Mouse (Mus musculus) liver, embryonic 11.5 days (tissue): ENCODE data around the gene Crip3. TPM values are rescaled to one million over a fixed set of nuclear protein-coding genes. Genes with fewer than 3 reads are reported as not detected.

ENCODE experiments used
- ATAC-seq: fragments of 200-750 bp; cut with Nextera tagmentation; replicated peaks from 2 replicates; pipeline ENCODE4 v1.8.0; 2017; ENCODE audit warnings: moderate number of reproducible peaks, mild to moderate bottlenecking, moderate TSS enrichment, moderate library complexity; ENCODE audit not compliant: low FRiP score
- DNase-seq: peaks from one replicate; pipeline ENCODE4 v3.0.0-alpha.2; 2017; ENCODE audit warnings: low spot score
- H3K27ac ChIP-seq: fragments of 300-500 bp; sonication (generic); 2 replicates; pipeline ENCODE4 v1.5.1; 2014; ENCODE audit warnings: mild to moderate bottlenecking, low read depth, low read length, control low read depth
- H3K27me3 ChIP-seq: fragments of 300-500 bp; sonication (generic); replicated peaks from 2 replicates; pipeline ENCODE4 v1.6.1; 2014; ENCODE audit warnings: low read length, mixed read lengths; ENCODE audit not compliant: control insufficient read depth, insufficient read depth
- H3K36me3 ChIP-seq: fragments of 300-500 bp; sonication (generic); 2 replicates; pipeline ENCODE4 v1.6.1; 2014; ENCODE audit warnings: mild to moderate bottlenecking, low read length, moderate library complexity, mixed read lengths; ENCODE audit not compliant: control insufficient read depth, insufficient read depth
- H3K4me1 ChIP-seq: fragments of 300-500 bp; sonication (generic); replicated peaks from 2 replicates; pipeline ENCODE4 v1.6.1; 2014; ENCODE audit warnings: low read length, mixed read lengths; ENCODE audit not compliant: control insufficient read depth, insufficient read depth
- H3K4me2 ChIP-seq: fragments of 300-500 bp; sonication (generic); 2 replicates; pipeline ENCODE4 v1.6.1; 2014; ENCODE audit warnings: mild to moderate bottlenecking, control low read depth, moderate library complexity
- H3K4me3 ChIP-seq: fragments of 300-500 bp; sonication (generic); 2 replicates; pipeline ENCODE4 v1.5.1; 2014; ENCODE audit warnings: low read depth, low read length, control low read depth
- H3K9ac ChIP-seq: fragments of 300-500 bp; sonication (generic); 2 replicates; pipeline ENCODE4 v1.6.1; 2014; ENCODE audit warnings: low read depth, low read length, control low read depth
- H3K9me3 ChIP-seq: fragments of 300-500 bp; sonication (generic); 2 replicates; pipeline ENCODE4 v1.6.1; 2016; ENCODE audit warnings: low read length, inconsistent platforms, mixed read lengths; ENCODE audit not compliant: control insufficient read depth
- WGBS: fragments of 180-500 bp; shearing (Covaris S2); extraction: QIAGEN DNeasy Blood & Tissue Kit; methylation state at CpG from one replicate; pipeline ENCODE4 v1.1.7; 2014; 5-methylcytosine and 5-hydroxymethylcytosine counted together
- polyA plus RNA-seq: library from polyadenylated mRNA; unstranded; fragments of >200 nt; fragmentation: Nextera tagmentation; extraction: Ambion mirVana; gene quantifications from 2 replicates; pipeline ENCODE4 v1.2.1, GENCODE M21; 2014

Gene Crip3
- polyA plus RNA-seq, 1 experiment from 2014 or later, result 0.38 TPM

- H3K4me3 ChIP-seq, result peak overlapping the region; percentile 27
- no peak overlapping the region for H3K9ac ChIP-seq
- H3K9me3 ChIP-seq, result no peaks in the 10 kb centered on the region
- peaks cover 3% of the 10 kb centered on the region; the same call in 1 of the 2 replicates for H3K4me1 ChIP-seq
- no peak for ATAC-seq
- no peak overlapping the region for H3K27ac ChIP-seq
- no peaks in the 10 kb centered on the region for H3K36me3 ChIP-seq
- WGBS, result 12% methylated on average over 8 of the region's 8 CpGs
- H3K4me2 ChIP-seq, result peak overlapping the region; percentile 65
- H3K27me3 ChIP-seq, result peaks cover 50% of the 10 kb centered on the region
- no peak for DNase-seq
Measured at GRCm38 (mm10) chr17:46461347-46461746, 32.6 kb downstream of the Crip3 start.

GRCm38 (mm10) chr17:46462226-46462625, 33.5 kb downstream of the Crip3 start:
- Histone ChIP-seq H3K27me3 (peaks cover 43% of the 10 kb centered on the region), H3K4me3 (no peak overlapping the region), H3K27ac (no peak overlapping the region), H3K4me1 (peaks cover 3% of the 10 kb centered on the region; the same call in 1 of the 2 replicates), H3K9me3 (no peaks in the 10 kb centered on the region), H3K36me3 (no peaks in the 10 kb centered on the region), H3K9ac (no peak overlapping the region), H3K4me2 (no peak overlapping the region)
- ATAC-seq, result no peak
- 61% methylated on average over 5 of the region's 5 CpGs for WGBS
- no peak for DNase-seq

DNA sequence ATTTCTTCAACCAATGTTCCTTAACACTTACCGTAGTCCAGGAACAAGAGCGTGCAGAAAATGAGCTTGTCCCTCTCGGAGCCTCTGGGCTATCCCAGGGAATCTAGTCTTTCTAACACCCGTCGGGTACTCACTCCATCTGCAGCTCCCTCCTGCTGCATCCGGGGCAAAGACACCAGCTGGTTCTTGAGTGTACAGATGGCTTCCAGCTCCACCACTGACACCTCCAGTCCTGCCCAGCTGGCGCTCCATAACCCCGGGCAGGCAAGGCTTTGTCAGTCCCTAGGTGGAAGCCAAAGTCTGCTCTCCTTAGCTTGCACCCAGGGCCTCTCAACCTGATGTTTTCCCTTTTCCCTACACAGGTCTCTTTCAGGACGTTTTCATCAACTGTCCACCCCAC, 39.1 kb downstream of the Crip3 start:
- Histone ChIP-seq H3K4me1 (peaks cover 3% of the 10 kb centered on the region; the same call in 1 of the 2 replicates), H3K4me3 (no peak overlapping the region), H3K27me3 (no peaks in the 10 kb centered on the region; the same call in 1 of the 2 replicates), H3K4me2 (no peak overlapping the region), H3K9ac (no peak overlapping the region), H3K27ac (no peak overlapping the region), H3K36me3 (no peaks in the 10 kb centered on the region), H3K9me3 (no peaks in the 10 kb centered on the region)
- DNase-seq (no peak), ATAC-seq (no peak)
- 75% methylated on average over 9 of the region's 9 CpGs for WGBS

GRCm38 (mm10) chr17:46476601-46477000, 47.9 kb downstream of the Crip3 start:
- H3K9ac ChIP-seq, result no peak overlapping the region
- no peak overlapping the region for H3K4me3 ChIP-seq
- H3K27me3 ChIP-seq, result peaks cover 9% of the 10 kb centered on the region
- no peak for ATAC-seq
- no peak overlapping the region for H3K27ac ChIP-seq
- no peak for DNase-seq
- no peak overlapping the region for H3K4me2 ChIP-seq
- 70% methylated on average over 8 of the region's 8 CpGs for WGBS
- H3K36me3 ChIP-seq, result no peaks in the 10 kb centered on the region
- no peaks in the 10 kb centered on the region for H3K4me1 ChIP-seq
- H3K9me3 ChIP-seq, result no peaks in the 10 kb centered on the region

GRCm38 (mm10) chr17:46477286-46477685, 48.6 kb downstream of the Crip3 start:
- no peaks in the 10 kb centered on the region for H3K4me1 ChIP-seq
- no peak overlapping the region for H3K4me3 ChIP-seq
- 88% methylated on average over 15 of the region's 15 CpGs for WGBS
- H3K36me3 ChIP-seq, result no peaks in the 10 kb centered on the region
- H3K9ac ChIP-seq, result no peak overlapping the region
- peaks cover 14% of the 10 kb centered on the region for H3K27me3 ChIP-seq
- no peaks in the 10 kb centered on the region for H3K9me3 ChIP-seq
- DNase-seq, result no peak
- H3K27ac ChIP-seq, result no peak overlapping the region
- no peak for ATAC-seq
- H3K4me2 ChIP-seq, result no peak overlapping the region

Other genes starting within 250 kb of the Crip3 start
- 20.9 and 22.3 TPM in 2 replicates for gene Polh, start 226.3 kb upstream of the Crip3 start, polyA plus RNA-seq
- gene Xpo5, start 226.1 kb upstream of the Crip3 start, polyA plus RNA-seq, result 56.4 and 62.8 TPM in 2 replicates
- 89.3 and 90.4 TPM in 2 replicates for gene Polr1c, start 180.9 kb upstream of the Crip3 start, polyA plus RNA-seq
- gene Yipf3, start 180.8 kb upstream of the Crip3 start, polyA plus RNA-seq, result 65.6 and 76.7 TPM in 2 replicates
- gene Lrrc73, start 175.4 kb upstream of the Crip3 start, polyA plus RNA-seq, result 0.34 and 0.62 TPM in 2 replicates
- gene Tjap1, start 145.9 kb upstream of the Crip3 start, polyA plus RNA-seq, result 26.4 and 29.3 TPM in 2 replicates
- 0.11 and 0.23 TPM in 2 replicates for gene Dlk2, start 131.5 kb upstream of the Crip3 start, polyA plus RNA-seq
- gene Abcc10, start 100.6 kb upstream of the Crip3 start, polyA plus RNA-seq, result 3.9 and 4.4 TPM in 2 replicates
- gene Zfp318, start 45.2 kb upstream of the Crip3 start, polyA plus RNA-seq, result 5.7 and 6.3 TPM in 2 replicates
- gene Slc22a7, start 9.5 kb downstream of the Crip3 start, polyA plus RNA-seq, result not detected in 2 replicates
- 0.03 and 0.07 TPM in 2 replicates for gene Ttbk1, start 58.7 kb downstream of the Crip3 start, polyA plus RNA-seq
- gene Dnph1, start 67.8 kb downstream of the Crip3 start, polyA plus RNA-seq, result 63.6 and 65.0 TPM in 2 replicates
- gene Cul9, start 117.5 kb downstream of the Crip3 start, polyA plus RNA-seq, result 1.1 and 1.2 TPM in 2 replicates
- gene Srf, start 127.2 kb downstream of the Crip3 start, polyA plus RNA-seq, result 5.6 and 9.2 TPM in 2 replicates
- gene Ptk7, start 200.6 kb downstream of the Crip3 start, polyA plus RNA-seq, result 24.5 and 24.7 TPM in 2 replicates
- 10.8 and 12.3 TPM in 2 replicates for gene Klc4, start 217.1 kb downstream of the Crip3 start, polyA plus RNA-seq
- 151 and 165 TPM in 2 replicates for gene Mrpl2, start 217.3 kb downstream of the Crip3 start, polyA plus RNA-seq
- 24.1 and 28.2 TPM in 2 replicates for gene Cul7, start 221.4 kb downstream of the Crip3 start, polyA plus RNA-seq
- 52.0 and 56.5 TPM in 2 replicates for gene Rrp36, start 245.4 kb downstream of the Crip3 start, polyA plus RNA-seq
- gene Mea1, start 249.9 kb downstream of the Crip3 start, polyA plus RNA-seq, result 119 and 121 TPM in 2 replicates